Mouse (Mus musculus) megakaryocyte-erythroid progenitor cell, adult 5-6 weeks (primary cell): ENCODE measurements around the gene Ccnf. TPM values are rescaled to one million over a fixed set of nuclear protein-coding genes. Genes with fewer than 3 reads are reported as not detected.

ENCODE experiments used
- ATAC-seq: replicated peaks from 2 replicates; pipeline ENCODE4 v1.8.0; 2016; ENCODE audit warnings: mild to moderate bottlenecking, inconsistent platforms; ENCODE audit not compliant: severe bottlenecking, poor library complexity, low FRiP score, low TSS enrichment
- total RNA-seq, 2 experiments: library from RNA; stranded (forward) in 1 of 2; stranded (reverse) in 1 of 2; fragments of 200-1000, 215-1000 nt in 1 of 2; fragments of >200 nt in 1 of 2; fragmentation: Nextera tagmentation in 1 of 2; gene quantifications; 2 replicates each; pipeline ENCODE4 v1.2.3; 2014 to 2017

Ccnf gene
- total RNA-seq, 2 experiments from 2014 or later, result 24.4 to 40.9 TPM

DNA sequence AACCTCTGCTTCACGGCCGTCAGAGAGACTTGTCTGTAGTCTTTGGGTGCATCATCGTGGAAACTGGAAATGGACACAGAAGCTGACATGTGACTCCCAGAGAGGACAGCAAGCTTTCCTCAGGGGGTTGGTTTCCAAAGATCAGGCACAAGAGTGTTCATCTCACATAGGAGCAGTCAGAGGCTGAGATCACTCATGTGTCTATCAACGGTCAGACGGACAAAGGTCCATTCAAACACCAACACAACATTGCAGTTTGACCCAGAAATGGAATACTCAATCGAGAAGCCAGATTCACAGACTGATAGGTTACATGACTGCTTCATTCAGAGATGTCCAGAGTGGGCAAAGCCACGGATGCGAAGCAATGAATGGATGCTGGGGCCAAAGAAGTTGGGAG, 24.6 kb downstream of the Ccnf start:
- ATAC-seq, result no peak

DNA sequence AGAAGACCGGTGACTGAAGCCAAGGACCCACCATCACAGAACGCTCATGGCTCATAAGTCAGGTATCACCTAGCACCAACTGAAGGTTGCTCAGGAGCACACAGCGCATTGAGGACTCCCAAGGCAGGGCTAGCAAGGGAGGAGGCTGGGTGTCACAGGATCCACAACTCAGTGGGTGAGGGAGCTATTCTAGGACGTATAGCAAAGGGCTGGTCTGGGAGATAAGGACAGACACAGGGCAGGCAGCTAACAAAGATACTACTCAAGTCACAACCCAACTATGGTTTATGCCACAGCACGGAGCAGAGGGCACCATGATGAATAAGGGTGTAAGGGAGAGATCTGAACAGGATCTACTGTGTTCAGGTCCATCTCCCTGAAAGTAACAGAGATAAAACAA, 25.4 kb downstream of the Ccnf start:
- ATAC-seq, result peak; percentile 95

DNA sequence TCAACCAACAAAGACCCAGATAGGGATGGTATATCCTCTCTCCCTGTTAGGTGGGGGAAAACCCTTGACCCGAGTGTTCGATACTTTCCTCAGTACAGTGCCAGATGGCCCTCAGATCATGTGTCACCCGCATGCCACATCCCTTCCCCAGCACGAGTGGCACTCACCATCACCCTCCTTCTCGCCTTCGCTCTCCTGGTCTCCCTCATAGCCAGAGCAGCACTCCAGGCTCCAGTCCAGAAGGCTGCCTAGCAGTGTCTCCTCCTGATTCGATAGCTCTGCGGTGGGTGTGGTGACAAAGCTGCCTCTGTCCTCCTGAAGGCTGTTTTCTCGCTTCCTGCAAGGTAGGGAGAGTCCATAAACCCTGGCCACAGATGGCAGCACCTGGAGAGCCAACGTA, 26.5 kb downstream of the Ccnf start:
- ATAC-seq, result no peak

DNA sequence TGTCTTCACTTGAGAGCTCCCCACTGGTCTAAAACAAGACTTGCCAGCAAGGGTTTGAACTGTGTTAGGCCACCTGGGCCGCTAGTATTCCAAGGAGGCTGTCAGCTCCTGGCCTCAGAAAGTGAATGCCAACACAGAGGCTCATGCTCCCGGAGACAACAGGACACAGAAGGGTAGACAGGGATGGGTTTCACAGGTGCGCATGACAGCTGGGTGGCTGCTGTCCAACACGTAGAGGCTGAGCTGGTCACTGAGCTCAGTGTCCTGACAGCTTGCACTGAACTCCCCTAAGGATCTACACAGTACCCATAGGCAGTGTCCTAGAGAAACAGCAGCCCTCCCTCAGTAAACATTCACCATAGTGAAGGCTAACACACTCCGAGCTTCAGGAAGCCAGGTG, 27.8 kb downstream of the Ccnf start:
- no peak for ATAC-seq

GRCm38 (mm10) chr17:24222653-24223052, 28.6 kb downstream of the Ccnf start:
- no peak for ATAC-seq

DNA sequence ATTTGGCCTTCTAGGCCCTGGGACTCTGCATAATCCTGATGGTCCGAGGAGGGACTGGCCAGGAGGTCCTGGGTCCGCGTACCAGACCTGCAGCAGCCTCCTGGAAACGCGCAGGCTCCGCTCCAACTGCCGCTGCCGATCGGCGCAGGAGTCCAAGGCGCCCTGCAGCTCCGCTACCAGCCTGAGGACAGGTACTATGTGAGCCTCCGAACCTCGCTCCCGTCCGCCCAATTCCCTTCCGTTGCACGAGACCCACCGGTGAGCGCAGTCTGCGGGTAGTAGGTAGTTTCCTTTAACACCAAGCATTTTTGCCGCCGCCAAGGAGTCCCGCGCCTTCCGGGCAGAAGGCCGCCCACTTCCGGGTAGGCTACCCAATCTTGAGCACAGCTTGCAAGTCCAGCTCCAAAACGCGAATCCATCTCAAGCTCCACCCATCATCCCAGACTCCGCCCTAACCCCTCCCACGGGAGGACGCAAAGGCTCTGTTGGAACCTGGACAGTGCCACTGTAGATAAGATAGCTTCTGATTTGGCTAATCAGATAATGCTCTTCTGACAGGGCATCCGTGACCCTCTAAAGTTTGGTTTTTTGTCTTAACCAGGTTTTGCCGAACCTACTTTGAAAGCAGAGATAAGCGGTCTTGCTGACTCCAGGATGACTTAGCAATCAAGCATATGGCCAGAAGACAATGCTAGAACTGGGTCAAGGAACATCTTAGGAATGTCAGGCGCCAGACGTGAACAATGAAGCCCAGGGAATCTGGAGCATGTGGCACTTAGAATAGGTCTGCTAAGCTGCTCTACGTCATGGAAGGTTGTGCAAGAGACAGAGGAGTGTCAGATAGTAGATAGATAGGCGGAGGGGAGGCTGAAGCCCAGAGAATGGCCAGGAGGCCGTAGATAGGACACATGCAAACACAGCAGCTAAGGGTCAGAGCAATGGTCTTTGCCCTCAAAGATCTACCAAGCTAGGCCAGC, 30.6 kb downstream of the Ccnf start, which contains the start of gene Tedc2:
Gene Tedc2, minus strand, starts transcription at position 417 of the 977 bp plus-strand sequence.
- ATAC-seq, result peak; percentile 92

GRCm38 (mm10) chr17:24216836-24217235, 34.4 kb downstream of the Ccnf start:
- ATAC-seq, result no peak

DNA sequence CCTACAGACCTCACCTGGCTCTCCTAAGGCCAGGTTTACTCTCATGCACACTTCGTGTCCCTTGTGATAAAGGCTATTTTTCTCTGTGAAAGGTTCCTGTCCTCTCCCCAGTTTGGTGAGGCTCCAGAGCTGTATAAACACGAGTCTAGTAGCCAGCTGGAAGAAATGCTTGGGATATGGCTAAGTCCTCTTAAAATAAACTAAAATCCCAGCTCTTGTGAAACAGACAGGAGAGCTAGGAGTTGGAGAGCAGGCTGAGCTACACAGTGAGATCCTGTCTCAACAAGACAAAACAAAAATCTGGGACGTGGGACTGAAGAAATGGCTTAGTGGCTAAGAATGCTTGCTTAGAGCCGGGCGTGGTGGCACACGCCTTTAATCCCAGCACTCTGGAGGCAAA, 38.1 kb downstream of the Ccnf start:
- no peak for ATAC-seq

DNA sequence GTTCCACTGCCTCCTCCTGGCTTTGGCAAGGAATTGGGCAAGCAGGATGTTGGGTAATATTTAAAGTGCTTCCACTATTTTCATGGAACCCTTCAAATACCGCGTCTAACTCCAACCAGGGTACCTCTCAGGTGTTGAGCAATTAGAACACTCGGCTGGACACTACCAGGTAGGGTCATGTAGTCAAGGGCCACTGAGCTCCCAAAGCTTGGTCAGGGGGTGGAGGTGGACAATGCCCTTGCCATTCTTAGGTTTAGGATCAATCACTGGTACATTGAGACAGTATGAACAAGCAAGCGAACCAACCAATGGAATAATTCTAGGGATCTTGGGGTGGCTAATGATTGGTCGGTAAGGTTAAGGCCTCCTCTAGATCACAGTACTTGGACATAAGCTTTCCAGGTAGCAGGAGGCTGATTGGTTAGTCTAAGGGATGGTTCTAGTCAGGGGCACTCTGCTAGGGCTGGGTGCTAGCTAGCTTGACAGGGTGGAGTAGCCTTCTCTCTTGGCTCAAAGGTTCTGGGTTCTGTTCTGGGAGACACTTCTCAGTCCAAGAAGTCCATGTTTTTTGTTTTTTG, 38.8 kb downstream of the Ccnf start:
- ATAC-seq, result no peak

DNA sequence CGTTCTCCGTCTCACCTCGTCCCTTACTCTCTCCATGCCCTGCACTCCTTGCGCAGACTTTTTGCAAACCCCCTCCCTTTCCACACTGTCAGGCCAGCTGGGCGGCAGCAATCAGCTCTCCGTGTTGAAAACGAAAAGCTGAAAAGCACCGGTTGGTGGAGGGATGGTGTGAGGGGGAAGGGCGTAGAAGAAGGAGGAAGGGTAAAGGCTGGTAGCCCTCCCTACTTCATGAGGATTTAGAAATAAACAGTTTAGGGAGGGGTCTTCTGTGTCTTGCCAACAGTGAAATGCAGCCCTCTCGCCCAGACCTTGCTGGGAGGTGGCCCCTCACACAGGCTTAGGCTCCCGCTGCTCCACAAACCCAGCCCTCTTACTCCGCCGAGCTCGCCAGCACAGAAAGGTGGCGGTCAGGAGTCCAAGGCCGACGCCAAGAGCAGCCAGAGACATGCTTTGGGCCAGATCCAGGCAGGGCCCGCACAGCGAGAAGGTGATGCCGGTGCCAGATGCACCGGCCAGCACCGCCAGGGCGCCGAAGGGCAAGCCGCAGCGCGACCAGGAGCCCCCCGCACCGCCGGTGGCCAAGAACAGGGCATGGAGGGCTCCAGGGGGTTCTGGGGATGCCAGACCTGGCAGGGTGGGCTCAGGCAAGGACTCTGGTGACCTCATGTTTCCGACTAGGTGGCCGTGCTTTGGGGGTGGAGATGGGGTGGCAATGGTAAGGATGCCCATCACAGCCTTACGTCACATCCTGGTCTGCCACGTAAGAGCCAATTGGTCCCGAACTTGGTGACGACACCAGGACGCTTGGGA, 39.4 kb downstream of the Ccnf start:
- ATAC-seq, result no peak

DNA sequence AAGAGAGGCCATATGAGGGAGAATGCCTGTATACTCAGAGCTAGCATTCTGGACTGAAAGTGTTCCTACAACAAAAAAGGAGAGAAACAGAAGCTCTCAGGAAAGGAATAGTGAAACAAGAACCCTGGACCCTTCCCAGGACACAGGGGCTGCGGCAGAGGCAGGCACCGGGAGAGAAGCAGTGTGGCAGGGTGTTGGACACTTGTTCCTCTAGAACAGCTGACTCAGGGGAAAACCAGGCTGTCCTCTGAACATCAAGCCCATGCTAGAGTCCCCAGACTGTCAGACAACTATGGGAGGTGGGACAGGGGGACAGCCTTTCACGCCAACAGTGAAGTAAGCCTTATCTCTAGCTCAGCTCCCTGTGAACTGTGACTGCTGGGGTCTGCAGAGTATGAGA, 40.7 kb downstream of the Ccnf start:
- ATAC-seq, result no peak

DNA sequence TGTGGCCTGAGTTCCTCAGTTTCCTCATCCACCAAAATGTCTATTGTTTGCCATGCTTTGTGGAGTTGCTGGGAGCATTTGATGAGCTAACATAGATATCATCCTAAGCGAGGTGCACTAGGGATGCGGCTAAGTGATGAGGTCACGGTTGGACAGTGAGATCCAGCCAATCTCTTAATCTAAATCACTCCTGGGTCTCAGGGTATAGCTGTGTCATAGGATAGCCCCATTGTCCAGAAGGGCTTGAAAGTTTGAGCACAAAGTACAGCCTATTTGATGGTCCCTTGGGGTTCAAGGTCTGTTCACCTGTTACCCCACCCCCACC, 41.4 kb downstream of the Ccnf start:
- no peak for ATAC-seq

GRCm38 (mm10) chr17:24209043-24209915, 42.0 kb downstream of the Ccnf start, which contains the start of gene Ntn3:
Gene Ntn3 (minus strand): TSS chr17:24209531.
- peak; percentile 77 for ATAC-seq

- no peak for ATAC-seq
Measured at GRCm38 (mm10) chr17:24208641-24209042, 42.6 kb downstream of the Ccnf start.

- ATAC-seq, result no peak
Measured at GRCm38 (mm10) chr17:24207768-24208640, 43.3 kb downstream of the Ccnf start.

- ATAC-seq, result 0 out of 2 replicates have a peak, but pooled peaks have one; percentile 20
Measured at GRCm38 (mm10) chr17:24206451-24207351, 44.6 kb downstream of the Ccnf start.

DNA sequence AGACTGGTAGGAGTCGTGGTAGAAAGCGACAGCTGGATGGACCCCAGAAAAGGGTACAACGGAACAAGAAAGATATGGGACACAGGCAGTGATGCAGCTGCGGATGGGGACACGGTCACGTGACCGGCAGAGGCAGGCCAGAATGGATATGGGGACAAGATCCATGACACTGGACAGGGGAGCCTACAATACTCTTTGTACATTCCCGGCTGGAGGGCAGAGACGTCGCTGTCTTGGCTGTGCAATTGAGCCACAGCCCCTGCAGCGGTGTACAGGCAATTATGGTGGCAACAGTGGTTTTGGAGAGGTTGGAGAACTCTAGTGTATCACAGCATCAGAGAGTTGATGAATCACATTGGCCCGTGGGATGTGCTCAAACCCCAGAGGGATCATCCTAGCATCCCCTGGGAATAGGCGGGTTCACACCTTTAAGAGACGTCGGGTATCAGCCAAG, 45.3 kb downstream of the Ccnf start:
- 0 out of 2 replicates have a peak, but pooled peaks have one; percentile 0 for ATAC-seq
